Mouse (Mus musculus): ENCODE results near the gene Sik2. TPM values are rescaled to one million over a fixed set of nuclear protein-coding genes. Genes with fewer than 3 reads are reported as not detected.
A peak's percentile ranks its signal among the peaks of the same experiment; 100 is the strongest.

Gene Sik2
- total and polyA plus RNA-seq, 2 experiments = 6.3 to 8.7 TPM

DNA sequence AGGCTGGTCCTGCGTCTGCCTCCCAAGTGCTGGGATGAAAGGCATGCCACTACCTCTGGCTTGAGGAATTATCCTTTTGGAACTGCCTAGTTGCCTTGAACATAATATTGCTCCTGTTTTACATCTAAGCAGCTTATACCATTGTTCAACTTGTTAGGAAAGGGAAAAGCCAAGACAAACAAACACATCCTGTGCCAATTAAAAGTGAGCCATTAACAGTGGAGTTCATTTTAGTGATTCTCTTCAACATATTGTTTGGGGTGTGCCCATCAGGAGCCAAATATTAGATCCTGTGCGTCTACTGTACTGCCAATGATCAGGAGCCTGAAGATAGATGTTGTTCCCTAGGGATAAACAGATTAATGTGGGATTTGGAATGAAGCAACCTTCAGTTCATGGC is 126.7 kb downstream of the Sik2 start:
- TF ChIP-seq CTCF (IDR thresholded peaks at IDR 0.05; ENCODE audit: low read depth, low read length) (no peak), POLR2A (IDR thresholded peaks at IDR 0.05; ENCODE audit: extremely low read depth, insufficient read depth, low read length) (no peak)
- Histone ChIP-seq H3K27me3 (ENCODE audit: control insufficient read depth, insufficient read depth, low read length) (no peaks in the 10 kb centered on the region), H3K9ac (ENCODE audit: low read depth, low read length) (no peak overlapping the region), H3K27ac (replicated peaks; ENCODE audit: insufficient read depth, low read depth, low read length) (no peak overlapping the region), H3K79me2 (ENCODE audit: control insufficient read depth, insufficient read depth, low read length) (no peaks in the 10 kb centered on the region), H3K4me3 (ENCODE audit: insufficient read depth, low read depth, low read length) (no peak overlapping the region), H3K36me3 (ENCODE audit: control insufficient read depth, insufficient read depth, low read length) (peaks cover 9% of the 10 kb centered on the region; the same call in 1 of the 2 replicates), H3K4me1 (ENCODE audit: control insufficient read depth, insufficient read depth, low read length) (peaks cover 15% of the 10 kb centered on the region)
- DNase-seq (ENCODE audit: extremely low read depth, low read depth, low spot score) = no peak
- WGBS = 78% methylated on average over 2 of the region's 2 CpGs

DNA sequence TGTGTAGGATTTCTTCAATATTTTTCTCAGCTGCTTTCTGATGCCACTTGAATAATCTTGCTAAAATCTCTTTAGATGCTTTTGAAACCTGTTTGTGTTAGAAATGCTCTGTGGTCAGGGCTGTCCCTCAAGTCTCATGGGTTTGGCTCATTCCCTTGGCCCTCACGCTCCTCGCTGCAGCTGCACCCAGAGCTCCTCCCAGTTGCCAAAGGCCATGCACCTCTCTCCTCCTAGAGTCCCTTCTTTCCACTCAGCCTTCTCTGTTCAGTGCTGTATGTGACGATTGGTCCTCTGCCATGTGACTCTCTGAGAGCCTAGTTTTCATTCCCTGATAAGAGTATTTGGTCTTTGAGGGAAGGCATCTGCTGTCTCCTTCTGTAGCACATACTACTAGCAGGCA is 131.4 kb downstream of the Sik2 start:
- Histone ChIP-seq H3K79me2 (ENCODE audit: control insufficient read depth, insufficient read depth, low read length) (no peaks in the 10 kb centered on the region), H3K4me3 (ENCODE audit: insufficient read depth, low read depth, low read length) (no peak overlapping the region), H3K36me3 (ENCODE audit: control insufficient read depth, insufficient read depth, low read length) (peaks cover 10% of the 10 kb centered on the region; the same call in 1 of the 2 replicates), H3K9ac (ENCODE audit: low read depth, low read length) (no peak overlapping the region), H3K27ac (replicated peaks; ENCODE audit: insufficient read depth, low read depth, low read length) (no peak overlapping the region), H3K27me3 (ENCODE audit: control insufficient read depth, insufficient read depth, low read length) (no peaks in the 10 kb centered on the region), H3K4me1 (ENCODE audit: control insufficient read depth, insufficient read depth, low read length) (peaks cover 12% of the 10 kb centered on the region)
- TF ChIP-seq POLR2A (IDR thresholded peaks at IDR 0.05; ENCODE audit: extremely low read depth, insufficient read depth, low read length) (no peak), CTCF (IDR thresholded peaks at IDR 0.05; ENCODE audit: low read depth, low read length) (no peak)
- WGBS = 21% methylated on average over 3 of the region's 3 CpGs
- DNase-seq (ENCODE audit: extremely low read depth, low read depth, low spot score) = peak; percentile 63

GRCm38 (mm10) chr9:50876287-50876686 is 132.6 kb downstream of the Sik2 start:
- 28% methylated on average over 3 of the region's 3 CpGs for WGBS
- peaks cover 10% of the 10 kb centered on the region; the same call in 1 of the 2 replicates for H3K36me3 ChIP-seq (ENCODE audit: control insufficient read depth, insufficient read depth, low read length)
- DNase-seq (ENCODE audit: extremely low read depth, low read depth, low spot score) = peak; percentile 98

DNA sequence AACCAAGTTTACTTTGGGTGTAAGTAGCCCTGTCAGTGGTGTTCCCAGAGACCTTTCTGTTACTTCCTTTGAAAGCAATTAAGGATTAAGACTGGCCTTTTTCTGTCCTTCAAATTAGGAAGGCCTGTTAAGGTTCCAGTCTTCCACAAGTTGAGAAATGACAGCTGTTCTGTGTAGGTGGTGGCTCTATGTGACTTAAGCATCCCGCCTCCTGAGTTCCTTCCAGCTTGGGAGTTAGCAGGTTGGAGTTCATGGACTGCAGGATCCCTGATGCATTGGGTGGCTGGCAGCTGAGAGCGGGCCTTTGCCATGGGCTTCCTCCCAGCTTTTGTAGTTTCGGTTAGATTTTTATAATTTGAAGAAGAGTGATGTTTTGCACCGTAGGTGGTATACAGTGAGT is 133.4 kb downstream of the Sik2 start:
- Histone ChIP-seq H3K9ac (ENCODE audit: low read depth, low read length) (no peak overlapping the region), H3K27me3 (ENCODE audit: control insufficient read depth, insufficient read depth, low read length) (no peaks in the 10 kb centered on the region), H3K4me3 (ENCODE audit: insufficient read depth, low read depth, low read length) (no peak overlapping the region), H3K27ac (replicated peaks; ENCODE audit: insufficient read depth, low read depth, low read length) (peak overlapping the region; percentile 24; the same call in 1 of the 2 replicates), H3K36me3 (ENCODE audit: control insufficient read depth, insufficient read depth, low read length) (peaks cover 10% of the 10 kb centered on the region; the same call in 1 of the 2 replicates), H3K79me2 (ENCODE audit: control insufficient read depth, insufficient read depth, low read length) (no peaks in the 10 kb centered on the region), H3K4me1 (ENCODE audit: control insufficient read depth, insufficient read depth, low read length) (peaks cover 12% of the 10 kb centered on the region)
- TF ChIP-seq POLR2A (IDR thresholded peaks at IDR 0.05; ENCODE audit: extremely low read depth, insufficient read depth, low read length) (no peak), CTCF (IDR thresholded peaks at IDR 0.05; ENCODE audit: low read depth, low read length) (no peak)
- no peak for DNase-seq (ENCODE audit: extremely low read depth, low read depth, low spot score)
- WGBS = 88% methylated on average over 4 of the region's 4 CpGs

More at GRCm38 (mm10) chr9:50876287-50876686, 132.6 kb downstream of the Sik2 start:
- no peak overlapping the region for H3K9ac ChIP-seq (ENCODE audit: low read depth, low read length)
- no peaks in the 10 kb centered on the region for H3K79me2 ChIP-seq (ENCODE audit: control insufficient read depth, insufficient read depth, low read length)
- peaks cover 12% of the 10 kb centered on the region for H3K4me1 ChIP-seq (ENCODE audit: control insufficient read depth, insufficient read depth, low read length)
- TF ChIP-seq CTCF (IDR thresholded peaks at IDR 0.05; ENCODE audit: low read depth, low read length) = no peak
- no peak for TF ChIP-seq POLR2A (IDR thresholded peaks at IDR 0.05; ENCODE audit: extremely low read depth, insufficient read depth, low read length)
- H3K27ac ChIP-seq (replicated peaks; ENCODE audit: insufficient read depth, low read depth, low read length) = peak overlapping the region; percentile 25
- H3K27me3 ChIP-seq (ENCODE audit: control insufficient read depth, insufficient read depth, low read length) = no peaks in the 10 kb centered on the region
- no peak overlapping the region for H3K4me3 ChIP-seq (ENCODE audit: insufficient read depth, low read depth, low read length)

GRCm38 (mm10) chr9:50874031-50874430 is 134.8 kb downstream of the Sik2 start:
- 43% methylated on average over 6 of the region's 6 CpGs for WGBS
- Histone ChIP-seq H3K9ac (ENCODE audit: low read depth, low read length) (no peak overlapping the region), H3K27ac (replicated peaks; ENCODE audit: insufficient read depth, low read depth, low read length) (no peak overlapping the region), H3K79me2 (ENCODE audit: control insufficient read depth, insufficient read depth, low read length) (no peaks in the 10 kb centered on the region), H3K36me3 (ENCODE audit: control insufficient read depth, insufficient read depth, low read length) (peaks cover 12% of the 10 kb centered on the region; the same call in 1 of the 2 replicates), H3K27me3 (ENCODE audit: control insufficient read depth, insufficient read depth, low read length) (no peaks in the 10 kb centered on the region), H3K4me3 (ENCODE audit: insufficient read depth, low read depth, low read length) (no peak overlapping the region), H3K4me1 (ENCODE audit: control insufficient read depth, insufficient read depth, low read length) (peaks cover 12% of the 10 kb centered on the region)
- TF ChIP-seq POLR2A (IDR thresholded peaks at IDR 0.05; ENCODE audit: extremely low read depth, insufficient read depth, low read length) (no peak), CTCF (IDR thresholded peaks at IDR 0.05; ENCODE audit: low read depth, low read length) (no peak)
- peak; percentile 75 for DNase-seq (ENCODE audit: extremely low read depth, low read depth, low spot score)

GRCm38 (mm10) chr9:50873210-50873609 is 135.7 kb downstream of the Sik2 start:
- TF ChIP-seq POLR2A (IDR thresholded peaks at IDR 0.05; ENCODE audit: extremely low read depth, insufficient read depth, low read length) (no peak), CTCF (IDR thresholded peaks at IDR 0.05; ENCODE audit: low read depth, low read length) (no peak)
- peaks cover 12% of the 10 kb centered on the region for H3K4me1 ChIP-seq (ENCODE audit: control insufficient read depth, insufficient read depth, low read length)
- H3K79me2 ChIP-seq (ENCODE audit: control insufficient read depth, insufficient read depth, low read length) = no peaks in the 10 kb centered on the region
- H3K27me3 ChIP-seq (ENCODE audit: control insufficient read depth, insufficient read depth, low read length) = no peaks in the 10 kb centered on the region
- no peak overlapping the region for H3K4me3 ChIP-seq (ENCODE audit: insufficient read depth, low read depth, low read length)
- 94% methylated on average over 9 of the region's 9 CpGs for WGBS
- H3K27ac ChIP-seq (replicated peaks; ENCODE audit: insufficient read depth, low read depth, low read length) = no peak overlapping the region
- no peak overlapping the region for H3K9ac ChIP-seq (ENCODE audit: low read depth, low read length)
- no peak for DNase-seq (ENCODE audit: extremely low read depth, low read depth, low spot score)
- peaks cover 12% of the 10 kb centered on the region; the same call in 1 of the 2 replicates for H3K36me3 ChIP-seq (ENCODE audit: control insufficient read depth, insufficient read depth, low read length)

Data from liver, adult 2 months (tissue).